Mouse (Mus musculus) ES-Bruce4 (cell line): Measurements from ENCODE around the gene Parp3.

Experiments used
- CTCF ChIP-seq: IDR thresholded peaks from one replicate; pipeline ENCODE4 v1.8.1; 2011; ENCODE audit warnings: low read depth, low read length
- EP300 ChIP-seq: IDR thresholded peaks from 2 replicates; pipeline ENCODE4 v1.6.1; 2011; ENCODE audit warnings: low read depth, low read length; ENCODE audit not compliant: insufficient read depth
- POLR2A ChIP-seq: IDR thresholded peaks from one replicate; pipeline ENCODE4 v1.8.1; 2011; ENCODE audit warnings: low read length; ENCODE audit not compliant: insufficient read depth

GRCm38 (mm10) chr9:106476002-106476923 lies 486 bp downstream of the Parp3 start:
- TF ChIP-seq CTCF (no peak), POLR2A (no peak), EP300 (no peak)
